Mouse (Mus musculus): ENCODE measurements around the gene Drap1.

Drap1 gene

DNA sequence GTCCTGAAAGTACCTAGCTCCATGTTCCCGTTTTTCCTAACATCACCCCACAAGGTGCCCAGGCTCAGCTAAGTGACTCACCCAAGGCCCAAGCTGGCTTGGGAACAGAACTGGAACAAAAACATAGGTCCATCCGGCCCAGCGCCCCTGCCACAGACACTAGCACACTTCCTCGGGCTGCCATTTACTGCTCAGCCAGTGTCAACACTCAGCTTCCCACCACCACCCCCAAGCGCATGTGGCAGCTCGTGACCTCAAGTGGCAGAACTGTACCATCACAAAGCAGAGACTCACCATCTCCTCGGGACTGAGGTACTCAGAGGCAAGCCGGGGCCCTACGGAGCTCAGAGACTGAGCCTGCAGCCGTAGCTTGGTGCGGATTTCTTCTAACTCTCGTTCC, 41.5 kb downstream of the Drap1 start:
- ATAC-seq (ENCODE audit: low TSS enrichment) = no peak

DNA sequence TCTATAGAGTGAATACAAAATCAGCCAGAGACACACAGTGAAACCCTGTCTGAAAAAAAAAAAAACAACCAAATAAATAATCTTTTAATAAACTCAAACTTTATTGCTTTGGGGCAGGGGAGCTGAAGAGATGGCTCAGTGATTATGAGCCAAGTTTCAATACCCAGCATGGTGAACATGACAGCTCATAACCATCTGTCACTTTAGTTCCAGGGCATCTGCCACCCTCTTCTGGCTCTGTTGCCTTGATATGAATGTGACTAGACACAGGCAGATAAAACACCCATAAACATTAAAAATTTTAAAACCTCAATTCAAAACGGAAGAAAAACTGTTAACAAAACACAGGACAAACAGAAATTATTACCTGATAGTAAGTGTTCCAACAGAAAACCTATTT, 47.3 kb downstream of the Drap1 start:
- ATAC-seq (ENCODE audit: low TSS enrichment) = no peak

DNA sequence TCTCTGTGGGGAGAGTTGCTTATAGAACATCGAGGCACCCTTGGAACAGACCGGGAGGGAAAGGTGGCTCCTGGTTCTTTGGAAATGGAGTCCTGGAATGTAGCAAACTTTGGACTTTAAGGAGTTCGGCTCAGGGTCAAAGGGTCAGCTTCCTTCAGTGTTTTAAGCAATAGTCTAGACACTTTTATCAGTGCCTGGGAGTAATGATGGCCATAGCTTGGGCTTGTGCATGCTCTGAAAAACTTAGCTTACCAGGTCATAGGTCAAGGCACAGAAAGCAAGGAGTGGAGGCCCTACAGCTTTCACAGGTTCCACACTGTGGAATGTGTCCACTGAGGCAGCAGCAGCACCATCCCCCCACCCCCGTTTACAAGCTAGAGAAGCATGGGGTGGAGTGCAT, 50.0 kb downstream of the Drap1 start:
- ATAC-seq (ENCODE audit: low TSS enrichment) = no peak

DNA sequence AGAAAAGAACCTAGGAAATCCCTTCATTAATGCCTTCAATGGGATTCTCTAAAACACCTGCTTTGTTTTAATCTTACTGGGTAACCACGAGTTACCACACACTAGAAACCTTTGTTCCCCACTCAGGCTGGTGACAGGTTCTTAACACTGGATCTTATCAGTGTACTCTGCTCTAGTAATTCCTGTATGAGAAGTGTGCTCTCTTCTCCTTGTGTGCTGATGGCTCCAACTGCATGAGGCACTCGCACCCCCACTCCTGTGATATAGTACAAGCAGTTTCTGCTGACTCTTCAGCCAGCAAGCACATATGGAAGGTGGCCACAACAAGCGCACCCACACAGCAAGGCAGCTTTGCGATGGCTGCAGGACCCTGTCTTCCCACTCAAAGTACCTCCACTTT, 50.6 kb downstream of the Drap1 start:
- peak; percentile 47; the same call in 1 of the 2 replicates for ATAC-seq (ENCODE audit: low TSS enrichment)

Measured in frontal cortex, adult (tissue).